Mouse (Mus musculus) forebrain, embryonic 12.5 days (tissue): ENCODE measurements around the gene Mboat2. TPM values are rescaled to one million over a fixed set of nuclear protein-coding genes. Genes with fewer than 3 reads are reported as not detected.

Source experiments
- ATAC-seq: fragments of 200-750 bp; cut with Nextera tagmentation; 2 replicates; pipeline ENCODE4 v1.8.0; 2017; ENCODE audit warnings: moderate TSS enrichment; ENCODE audit not compliant: low FRiP score
- H3K27ac ChIP-seq: fragments of 300-500 bp; sonication (generic); 2 replicates; pipeline ENCODE4 v1.5.1; 2016; ENCODE audit warnings: mild to moderate bottlenecking
- H3K27me3 ChIP-seq: fragments of 300-500 bp; sonication (generic); 2 replicates; pipeline ENCODE4 v1.6.1; 2016; ENCODE audit warnings: mild to moderate bottlenecking
- H3K36me3 ChIP-seq: fragments of 300-500 bp; sonication (generic); replicated peaks from 2 replicates; pipeline ENCODE4 v1.6.1; 2016; ENCODE audit warnings: mild to moderate bottlenecking
- H3K4me1 ChIP-seq: fragments of 300-500 bp; sonication (generic); 2 replicates; pipeline ENCODE4 v1.6.1; 2016
- H3K4me2 ChIP-seq: fragments of 300-500 bp; sonication (generic); 2 replicates; pipeline ENCODE4 v1.6.1; 2016; ENCODE audit warnings: mild to moderate bottlenecking, moderate library complexity
- H3K4me3 ChIP-seq: fragments of 300-500 bp; sonication (generic); replicated peaks from 2 replicates; pipeline ENCODE4 v1.5.1; 2016; ENCODE audit warnings: mild to moderate bottlenecking
- H3K9ac ChIP-seq: fragments of 300-500 bp; sonication (generic); 2 replicates; pipeline ENCODE4 v1.6.1; 2016; ENCODE audit warnings: mild to moderate bottlenecking
- H3K9me3 ChIP-seq: fragments of 300-500 bp; sonication (generic); 2 replicates; pipeline ENCODE4 v1.6.1; 2016
- WGBS: fragments of 180-500 bp; shearing (Covaris S2); methylation state at CpG from one replicate; pipeline ENCODE4 v1.1.7; 2016; 5-methylcytosine and 5-hydroxymethylcytosine counted together
- polyA plus RNA-seq: library from polyadenylated mRNA; unstranded; fragments of >200 nt; fragmentation: Nextera tagmentation; extraction: Ambion mirVana; gene quantifications from 2 replicates; pipeline ENCODE4 v1.2.1, GENCODE M21; 2016

The Mboat2 gene
- polyA plus RNA-seq, 1 experiment from 2014 or later = 58.4 TPM

- Histone ChIP-seq H3K9me3 (no peaks in the 10 kb centered on the region), H3K27ac (no peak overlapping the region), H3K27me3 (no peaks in the 10 kb centered on the region), H3K9ac (no peak overlapping the region), H3K4me1 (peaks cover 25% of the 10 kb centered on the region), H3K36me3 (peaks cover 18% of the 10 kb centered on the region), H3K4me3 (no peak overlapping the region), H3K4me2 (no peak overlapping the region)
- no peak for ATAC-seq
- WGBS = 79% methylated on average over 1 of the region's 1 CpGs
Observed at GRCm38 (mm10) chr12:24936281-24936680, 105.6 kb downstream of the Mboat2 start.

DNA sequence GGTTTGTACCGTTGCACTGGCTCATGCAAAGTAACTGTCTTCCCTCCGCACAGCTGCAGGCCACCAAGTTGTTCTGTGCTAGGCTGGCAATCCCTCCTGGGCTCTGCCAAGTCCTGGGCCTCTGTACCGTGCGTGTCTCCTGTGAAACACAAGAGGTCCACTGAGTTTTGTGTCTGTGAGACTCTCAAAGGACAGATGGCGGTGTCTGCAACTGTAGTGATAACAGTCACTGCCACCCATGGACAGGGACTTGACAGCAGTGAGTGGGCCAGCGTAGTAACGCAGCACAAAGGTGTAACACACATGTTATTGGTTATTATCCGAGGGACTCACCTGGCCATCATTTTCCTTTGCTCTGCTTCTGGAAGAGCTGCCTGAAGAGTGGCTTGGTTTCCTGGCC is 108.7 kb downstream of the Mboat2 start:
- ATAC-seq = no peak

DNA sequence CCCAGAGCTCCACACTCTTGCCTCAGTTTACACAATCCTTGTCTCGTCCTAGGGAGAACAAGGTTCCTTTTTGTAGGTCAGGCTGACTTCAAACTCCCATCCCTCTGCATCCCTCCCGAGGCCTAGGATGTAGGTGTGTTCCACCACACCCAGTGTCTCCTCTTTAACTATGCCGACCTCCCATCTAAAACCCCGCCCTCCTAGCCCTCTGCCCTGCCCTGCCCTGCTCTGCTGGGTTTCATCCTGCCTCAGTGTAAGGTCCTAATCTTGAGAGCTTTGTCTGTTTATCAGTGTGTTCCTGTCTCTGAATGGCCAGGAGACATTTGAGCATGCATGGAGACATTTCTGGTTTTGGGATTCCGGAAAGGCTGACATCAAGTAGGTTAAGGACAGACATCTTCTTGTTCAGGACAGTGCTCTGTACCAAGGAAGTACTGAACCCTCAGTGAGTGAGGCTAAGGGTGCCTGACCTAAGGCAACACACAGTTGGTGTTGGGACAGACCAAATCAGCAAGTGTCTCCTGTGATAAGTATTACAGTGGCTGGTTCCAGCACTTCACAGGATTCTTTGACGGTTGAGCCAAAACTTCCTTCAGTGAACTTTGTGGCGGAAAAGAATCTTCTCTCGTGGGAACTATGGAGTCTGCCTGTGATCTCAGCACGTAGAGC is 112.1 kb downstream of the Mboat2 start:
- Histone ChIP-seq H3K27ac (no peak overlapping the region), H3K4me2 (no peak overlapping the region), H3K36me3 (peaks cover 34% of the 10 kb centered on the region), H3K4me3 (no peak overlapping the region), H3K9ac (no peak overlapping the region), H3K27me3 (no peaks in the 10 kb centered on the region), H3K9me3 (no peaks in the 10 kb centered on the region), H3K4me1 (no peaks in the 10 kb centered on the region)
- no peak for ATAC-seq
- 91% methylated on average over 9 of the region's 9 CpGs for WGBS

More for the DNA sequence above, 108.7 kb downstream of the Mboat2 start:
- Histone ChIP-seq H3K27me3 (no peaks in the 10 kb centered on the region), H3K4me1 (no peaks in the 10 kb centered on the region; the same call in 1 of the 2 replicates), H3K9me3 (no peaks in the 10 kb centered on the region), H3K36me3 (peaks cover 29% of the 10 kb centered on the region), H3K27ac (no peak overlapping the region), H3K4me2 (no peak overlapping the region), H3K4me3 (no peak overlapping the region), H3K9ac (no peak overlapping the region)
- 89% methylated on average over 8 of the region's 8 CpGs for WGBS

- no peak overlapping the region for H3K4me3 ChIP-seq
- H3K36me3 ChIP-seq = peaks cover 34% of the 10 kb centered on the region
- no peaks in the 10 kb centered on the region for H3K27me3 ChIP-seq
- 89% methylated on average over 4 of the region's 4 CpGs for whole genome bisulfite sequencing
- no peak overlapping the region for H3K27ac ChIP-seq
- H3K9ac ChIP-seq = no peak overlapping the region
- H3K4me2 ChIP-seq = no peak overlapping the region
- ATAC-seq = no peak
- H3K9me3 ChIP-seq = no peaks in the 10 kb centered on the region
- no peaks in the 10 kb centered on the region for H3K4me1 ChIP-seq
Observed at GRCm38 (mm10) chr12:24943427-24943826, 112.7 kb downstream of the Mboat2 start.

DNA sequence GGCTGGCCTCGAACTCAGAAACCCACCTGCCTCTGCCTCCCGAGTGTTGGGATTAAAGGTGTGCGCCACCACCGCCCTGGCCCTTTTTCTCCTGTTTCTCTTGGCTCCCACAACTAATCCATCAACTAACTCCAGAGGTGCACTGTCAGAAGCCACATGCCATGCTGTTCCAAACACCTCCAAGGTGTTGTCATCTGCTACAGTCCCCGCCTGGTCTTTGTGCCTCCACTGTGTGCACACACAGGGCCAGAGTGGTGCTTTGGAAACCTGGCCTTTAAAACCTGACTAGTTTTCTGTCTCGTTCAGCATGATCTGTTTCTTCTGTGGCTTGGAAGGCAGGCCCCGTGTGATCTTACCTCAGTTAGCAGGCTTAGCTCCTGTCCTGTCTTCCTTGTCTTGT is 113.9 kb downstream of the Mboat2 start:
- Histone ChIP-seq H3K4me3 (no peak overlapping the region), H3K9me3 (no peaks in the 10 kb centered on the region), H3K4me1 (no peaks in the 10 kb centered on the region), H3K27me3 (no peaks in the 10 kb centered on the region), H3K4me2 (no peak overlapping the region), H3K36me3 (peaks cover 30% of the 10 kb centered on the region), H3K9ac (no peak overlapping the region), H3K27ac (no peak overlapping the region)
- no peak for ATAC-seq
- WGBS = 95% methylated on average over 7 of the region's 7 CpGs

DNA sequence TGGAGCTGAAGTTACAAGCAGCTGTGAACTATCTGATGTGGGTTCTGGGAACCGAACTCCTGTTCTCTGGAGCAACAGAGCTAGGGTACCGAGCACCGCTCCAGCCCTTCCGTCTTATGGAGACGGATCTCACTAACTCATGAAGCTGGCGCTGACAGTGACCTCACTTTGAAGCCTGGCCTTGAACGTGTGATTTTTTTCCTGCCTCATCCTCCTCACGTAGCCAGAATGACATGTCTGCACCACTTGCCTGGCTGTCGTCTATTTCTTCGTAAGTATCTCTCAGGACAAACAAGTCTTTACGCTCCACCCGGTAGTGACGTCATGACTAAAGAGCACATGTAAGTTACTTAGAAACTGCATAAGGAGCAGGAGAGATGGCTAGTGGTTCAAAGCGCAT is 116.4 kb downstream of the Mboat2 start:
- Histone ChIP-seq H3K27me3 (no peaks in the 10 kb centered on the region), H3K27ac (no peak overlapping the region), H3K4me3 (no peak overlapping the region), H3K9me3 (0 out of 2 replicates have a peak, but pooled peaks cover 2% of the 10 kb centered on the region), H3K4me2 (no peak overlapping the region), H3K9ac (no peak overlapping the region), H3K36me3 (peaks cover 37% of the 10 kb centered on the region), H3K4me1 (no peaks in the 10 kb centered on the region)
- WGBS = 92% methylated on average over 14 of the region's 14 CpGs
- no peak for ATAC-seq

DNA sequence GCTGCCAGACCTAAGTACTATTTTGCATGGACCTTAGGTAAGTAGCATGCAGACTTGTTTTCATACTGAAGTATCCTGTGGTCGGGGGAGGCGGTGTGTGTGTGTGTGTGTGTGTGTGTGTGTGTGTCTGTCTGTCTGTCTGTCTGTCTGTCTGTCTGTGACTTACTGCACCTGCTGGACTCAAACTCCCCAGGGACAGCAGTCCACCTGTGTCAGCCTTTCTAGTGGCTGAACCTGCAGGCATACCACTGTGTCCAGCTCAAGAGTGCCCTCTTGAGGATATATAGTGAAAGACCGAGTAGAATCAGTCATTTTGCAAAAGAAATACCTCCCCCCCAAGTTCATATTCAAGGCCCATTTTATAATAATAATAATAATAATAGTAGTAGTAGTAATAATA is 117.7 kb downstream of the Mboat2 start:
- Histone ChIP-seq H3K27ac (no peak overlapping the region), H3K36me3 (peaks cover 39% of the 10 kb centered on the region), H3K4me1 (no peaks in the 10 kb centered on the region), H3K4me3 (no peak overlapping the region), H3K9ac (no peak overlapping the region), H3K4me2 (no peak overlapping the region), H3K9me3 (0 out of 2 replicates have a peak, but pooled peaks cover 2% of the 10 kb centered on the region), H3K27me3 (no peaks in the 10 kb centered on the region)
- WGBS = 63% methylated on average over 3 of the region's 3 CpGs
- 0 out of 2 replicates have a peak, but pooled peaks have one; percentile 13 for ATAC-seq

- H3K27me3 ChIP-seq = no peaks in the 10 kb centered on the region
- H3K4me2 ChIP-seq = no peak overlapping the region
- 88% methylated on average over 7 of the region's 7 CpGs for WGBS
- H3K4me3 ChIP-seq = no peak overlapping the region
- 0 out of 2 replicates have a peak, but pooled peaks cover 2% of the 10 kb centered on the region for H3K9me3 ChIP-seq
- no peak overlapping the region for H3K27ac ChIP-seq
- no peak for ATAC-seq
- peaks cover 55% of the 10 kb centered on the region for H3K36me3 ChIP-seq
- H3K9ac ChIP-seq = no peak overlapping the region
- H3K4me1 ChIP-seq = no peaks in the 10 kb centered on the region
Observed at GRCm38 (mm10) chr12:24950376-24951046, 119.8 kb downstream of the Mboat2 start.

DNA sequence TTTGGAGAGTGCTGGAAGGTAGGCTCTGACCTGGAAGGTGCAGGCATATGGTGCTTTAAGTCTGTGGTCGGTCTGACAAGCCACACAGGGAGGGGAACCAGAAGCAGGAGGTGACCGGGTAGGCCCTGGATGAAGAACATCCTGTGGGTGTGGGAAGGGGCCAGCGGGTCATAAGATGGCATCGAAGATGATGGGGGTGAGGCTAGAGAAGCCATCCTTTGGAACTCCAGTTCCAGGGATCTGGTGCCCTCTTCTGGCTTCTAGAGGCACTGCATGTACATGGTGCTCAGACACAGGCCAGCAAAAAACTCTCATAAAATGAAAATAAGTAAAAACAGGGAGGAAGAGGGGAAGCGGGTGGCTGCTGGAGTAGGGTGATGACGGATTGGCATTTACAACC is 121.5 kb downstream of the Mboat2 start:
- WGBS = 73% methylated on average over 6 of the region's 6 CpGs
- Histone ChIP-seq H3K4me1 (no peaks in the 10 kb centered on the region), H3K9me3 (0 out of 2 replicates have a peak, but pooled peaks cover 2% of the 10 kb centered on the region), H3K36me3 (peaks cover 57% of the 10 kb centered on the region), H3K4me3 (no peak overlapping the region), H3K27ac (no peak overlapping the region), H3K4me2 (no peak overlapping the region), H3K27me3 (no peaks in the 10 kb centered on the region), H3K9ac (no peak overlapping the region)
- ATAC-seq = peak; percentile 47

DNA sequence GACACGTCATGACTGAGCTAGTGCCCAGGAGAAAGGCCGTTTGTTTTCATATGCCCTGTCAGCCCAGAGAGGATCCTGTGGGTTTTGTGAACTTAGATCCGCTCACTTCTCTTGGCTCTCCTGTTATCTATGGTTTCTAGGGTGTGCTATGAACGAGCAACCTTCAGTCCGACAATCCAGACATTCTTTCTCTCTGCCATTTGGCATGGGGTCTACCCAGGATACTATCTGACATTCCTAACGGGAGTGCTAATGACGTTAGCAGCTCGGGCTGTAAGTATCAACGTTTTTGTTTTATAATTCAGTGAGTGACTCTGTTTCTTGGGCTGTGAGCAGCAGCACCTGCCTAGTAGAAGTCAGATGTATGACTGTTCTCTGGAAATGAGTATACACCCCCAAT is 124.5 kb downstream of the Mboat2 start:
- Histone ChIP-seq H3K9ac (no peak overlapping the region), H3K9me3 (0 out of 2 replicates have a peak, but pooled peaks cover 2% of the 10 kb centered on the region), H3K4me3 (no peak overlapping the region), H3K27me3 (no peaks in the 10 kb centered on the region), H3K36me3 (peaks cover 70% of the 10 kb centered on the region), H3K4me1 (no peaks in the 10 kb centered on the region), H3K27ac (no peak overlapping the region), H3K4me2 (no peak overlapping the region)
- no peak for ATAC-seq
- WGBS = 92% methylated on average over 9 of the region's 9 CpGs

- Histone ChIP-seq H3K27me3 (no peaks in the 10 kb centered on the region), H3K4me1 (0 out of 2 replicates have a peak, but pooled peaks cover 4% of the 10 kb centered on the region), H3K4me2 (no peak overlapping the region), H3K36me3 (peaks cover 42% of the 10 kb centered on the region), H3K27ac (no peak overlapping the region), H3K9ac (no peak overlapping the region), H3K4me3 (no peak overlapping the region), H3K9me3 (no peaks in the 10 kb centered on the region)
- WGBS = 94% methylated on average over 3 of the region's 3 CpGs
- no peak for ATAC-seq
Observed at GRCm38 (mm10) chr12:24958526-24958925, 127.8 kb downstream of the Mboat2 start.

DNA sequence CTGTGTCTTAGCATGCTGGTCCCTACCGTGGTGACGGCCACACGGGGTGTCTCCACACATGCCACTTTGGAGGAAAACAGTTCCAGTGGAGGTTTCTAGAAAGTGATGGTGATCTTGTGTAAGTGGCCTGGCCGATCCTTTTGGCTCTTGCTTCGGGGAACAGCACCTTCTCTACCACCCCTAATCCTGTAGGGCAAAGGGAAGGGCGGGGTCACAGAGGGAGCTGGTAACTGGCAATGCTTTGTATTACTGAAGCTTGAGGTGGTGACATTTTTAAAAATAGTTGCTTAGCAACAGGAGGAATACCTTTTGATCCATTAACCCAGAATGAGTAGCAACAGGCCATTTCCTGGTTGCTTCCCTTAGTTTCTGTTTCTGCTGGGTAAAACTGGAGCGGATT is 131.1 kb downstream of the Mboat2 start:
- H3K27me3 ChIP-seq = no peaks in the 10 kb centered on the region
- H3K4me3 ChIP-seq = no peak overlapping the region
- H3K27ac ChIP-seq = no peak overlapping the region
- no peak overlapping the region for H3K4me2 ChIP-seq
- no peaks in the 10 kb centered on the region for H3K9me3 ChIP-seq
- H3K9ac ChIP-seq = no peak overlapping the region
- ATAC-seq = no peak
- WGBS = 88% methylated on average over 7 of the region's 7 CpGs
- 0 out of 2 replicates have a peak, but pooled peaks cover 4% of the 10 kb centered on the region for H3K4me1 ChIP-seq
- H3K36me3 ChIP-seq = peaks cover 23% of the 10 kb centered on the region
